Mouse (Mus musculus) cerebellum, postnatal 4 days (tissue): ENCODE measurements around the gene Metap2.

Source experiments
- DNase-seq, 2 experiments: peaks; one replicate each; pipeline ENCODE4 v3.0.0; 2022; ENCODE audit warnings: low spot score in 2 of 2, mixed read lengths in 1 of 2

Metap2 gene

GRCm38 (mm10) chr10:93897043-93897646, at the start of gene Metap2:
TSS of gene Metap2 (minus strand) at chr10:93897093.
- DNase-seq = no peak

GRCm38 (mm10) chr10:93945843-93946499, 49.1 kb upstream of the Metap2 start:
- no peak for DNase-seq

- peak in 1 of 2 experiments; percentile 66 for DNase-seq
Measured at GRCm38 (mm10) chr10:93945364-93945763, 48.5 kb upstream of the Metap2 start.

GRCm38 (mm10) chr10:93944241-93944640, 47.3 kb upstream of the Metap2 start:
- DNase-seq = no peak

- no peak for DNase-seq
Measured at GRCm38 (mm10) chr10:93940279-93940678, 43.4 kb upstream of the Metap2 start.

DNA sequence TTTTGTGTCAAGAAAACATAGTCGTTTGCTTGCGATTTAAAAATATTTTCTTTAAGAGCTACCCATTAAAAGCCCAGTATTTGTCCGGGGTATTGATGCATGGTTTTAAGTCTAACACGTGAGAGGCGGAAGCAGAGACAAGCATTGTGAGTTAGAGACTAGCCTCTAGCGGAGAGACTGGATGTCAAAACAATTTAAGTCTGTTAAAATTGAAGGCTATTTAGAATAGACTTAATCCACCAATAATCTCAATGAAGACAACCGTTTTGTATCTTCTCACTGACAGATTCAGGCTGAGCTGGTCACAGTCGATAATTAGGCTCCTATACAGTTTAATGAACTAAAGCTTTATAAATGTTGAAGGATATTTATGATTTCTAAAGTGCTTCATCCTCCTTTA, 42.8 kb upstream of the Metap2 start:
- no peak for DNase-seq

DNA sequence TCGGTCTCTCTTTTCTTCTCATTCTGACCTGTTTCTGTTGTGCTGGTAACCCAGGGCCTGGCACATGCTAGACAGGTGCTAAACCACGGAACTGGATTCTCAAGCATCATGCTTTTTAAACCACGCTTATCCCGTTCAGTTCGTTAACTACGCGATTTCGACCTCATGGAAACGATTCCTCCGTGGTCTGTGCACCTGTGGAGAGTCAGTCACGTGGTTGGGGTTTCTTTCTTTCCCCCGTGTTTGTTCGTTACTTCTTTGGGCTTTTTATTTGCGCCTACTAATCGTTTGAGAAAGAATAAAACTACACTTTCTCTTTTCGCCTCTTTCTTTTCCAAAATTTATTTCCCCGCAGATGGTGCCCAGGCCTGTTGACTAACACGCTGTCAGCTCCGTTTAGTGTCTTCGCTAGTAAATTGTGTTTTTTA, 42.0 kb upstream of the Metap2 start:
- DNase-seq = no peak

DNA sequence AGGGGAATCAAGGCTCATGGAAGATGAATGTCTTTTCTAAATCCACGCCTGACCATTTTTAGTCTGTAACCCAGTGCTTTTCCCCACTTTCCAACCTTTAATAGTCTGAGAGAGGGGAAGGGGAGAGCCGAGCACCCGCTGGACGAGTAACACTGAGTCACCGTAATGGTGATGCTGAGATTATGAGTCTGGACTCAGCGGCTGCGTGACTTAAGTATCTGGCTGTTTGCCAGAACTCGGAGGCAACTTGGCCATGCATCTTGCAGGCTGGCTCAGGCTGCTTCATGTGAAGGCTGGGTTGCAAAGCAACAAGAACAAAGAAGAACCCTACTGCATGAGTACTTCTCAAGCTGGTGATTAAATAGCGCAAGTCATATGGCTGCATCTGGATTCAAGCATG, 37.1 kb upstream of the Metap2 start:
- DNase-seq = peak in 1 of 2 experiments; percentile 58

DNA sequence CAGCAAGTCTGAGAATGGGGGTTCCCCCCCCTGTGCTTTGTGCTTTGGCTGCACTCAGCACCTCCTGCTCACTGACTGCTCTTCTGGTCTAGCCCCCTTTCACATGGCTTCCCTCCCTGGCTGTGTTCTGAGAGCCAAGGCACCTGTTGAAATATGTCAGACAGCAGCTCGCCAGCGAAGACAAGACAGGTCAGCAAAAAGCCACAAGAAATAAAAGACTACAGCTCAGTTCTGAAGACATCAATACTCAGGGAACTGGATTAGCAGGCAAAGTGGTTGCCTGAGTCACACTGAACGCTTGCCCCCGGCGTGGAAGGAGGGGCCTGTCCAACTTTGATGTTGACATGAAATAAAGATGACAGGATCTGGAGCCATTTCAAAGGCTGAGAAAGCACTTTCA, 36.0 kb upstream of the Metap2 start:
- no peak for DNase-seq

GRCm38 (mm10) chr10:93932020-93932419, 35.1 kb upstream of the Metap2 start:
- DNase-seq = no peak

DNA sequence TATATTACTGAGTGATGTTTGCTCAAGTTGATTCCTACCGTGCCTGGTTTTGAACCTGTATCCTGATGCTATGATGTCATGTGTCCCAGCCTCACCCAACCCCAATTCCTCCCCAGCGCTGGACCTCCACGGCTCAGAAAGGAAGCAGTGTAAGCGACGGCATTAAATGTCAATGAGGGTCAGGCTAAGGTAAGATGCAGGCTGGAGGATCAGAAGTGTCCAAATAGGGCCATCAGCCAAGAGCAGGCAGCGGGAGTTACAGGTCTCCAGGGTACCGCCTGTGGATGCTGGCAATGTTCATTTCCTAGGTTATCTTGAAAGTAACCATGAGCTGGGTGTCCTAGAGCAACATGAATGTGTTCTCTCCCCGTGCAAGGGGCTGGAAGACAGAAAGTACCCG, 34.5 kb upstream of the Metap2 start:
- DNase-seq = no peak

DNA sequence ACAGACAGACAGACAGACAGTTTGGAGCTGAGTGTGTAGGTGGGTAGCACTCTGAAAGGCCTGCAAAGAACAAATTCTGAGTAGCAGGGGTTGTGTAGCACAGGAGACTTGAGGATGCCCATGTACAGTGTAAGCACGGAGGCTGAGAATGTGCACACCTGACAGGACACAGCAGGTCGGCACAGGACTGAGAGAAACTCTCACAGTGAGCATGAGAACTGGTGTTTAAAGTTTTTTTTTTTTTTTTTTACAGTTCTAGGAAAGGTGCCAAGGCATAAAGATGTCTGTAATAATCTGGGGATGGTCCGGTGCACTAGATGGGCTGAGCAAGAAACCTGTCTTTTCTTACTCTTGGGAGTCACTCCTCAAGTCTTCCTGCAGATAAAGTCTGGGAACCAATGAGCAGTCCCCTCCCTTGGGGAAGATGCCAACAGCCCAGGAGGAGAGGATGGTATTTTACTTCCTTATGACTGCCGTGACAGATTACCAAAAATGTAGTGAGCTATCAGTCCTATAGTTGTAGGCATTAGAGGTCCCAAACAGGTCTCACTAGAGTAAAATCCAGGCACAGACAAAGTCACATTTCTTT, 33.4 kb upstream of the Metap2 start:
- DNase-seq = no peak

- no peak for DNase-seq
Measured at GRCm38 (mm10) chr10:93924666-93925065, 27.8 kb upstream of the Metap2 start.

DNA sequence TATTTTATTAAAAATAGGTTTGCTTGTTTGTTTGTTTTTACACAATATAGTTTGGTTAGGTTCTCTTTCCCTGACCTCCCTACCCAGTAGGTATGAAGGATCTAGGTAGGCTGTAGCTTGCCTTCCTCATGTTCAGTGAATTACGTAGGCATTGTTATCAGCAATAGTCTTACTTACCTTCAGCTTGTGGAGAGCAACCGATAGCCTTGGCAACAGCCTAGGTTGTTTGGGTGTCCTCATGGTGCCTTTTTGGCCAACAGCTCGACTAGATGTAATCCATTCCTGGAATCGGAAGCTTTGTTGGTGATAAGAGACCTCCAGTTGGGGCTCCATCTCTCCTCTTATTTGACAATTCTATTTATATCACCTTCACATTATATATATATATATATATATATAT, 24.3 kb upstream of the Metap2 start:
- DNase-seq = no peak

GRCm38 (mm10) chr10:93919227-93919626, 22.3 kb upstream of the Metap2 start:
- peak in 1 of 2 experiments; percentile 30 for DNase-seq

- DNase-seq = no peak
Measured at GRCm38 (mm10) chr10:93918701-93919100, 21.8 kb upstream of the Metap2 start.

- DNase-seq = no peak
Measured at GRCm38 (mm10) chr10:93918087-93918486, 21.2 kb upstream of the Metap2 start.

GRCm38 (mm10) chr10:93916778-93917177, 19.9 kb upstream of the Metap2 start:
- DNase-seq = no peak

GRCm38 (mm10) chr10:93915531-93916275, 18.8 kb upstream of the Metap2 start:
- no peak for DNase-seq

DNA sequence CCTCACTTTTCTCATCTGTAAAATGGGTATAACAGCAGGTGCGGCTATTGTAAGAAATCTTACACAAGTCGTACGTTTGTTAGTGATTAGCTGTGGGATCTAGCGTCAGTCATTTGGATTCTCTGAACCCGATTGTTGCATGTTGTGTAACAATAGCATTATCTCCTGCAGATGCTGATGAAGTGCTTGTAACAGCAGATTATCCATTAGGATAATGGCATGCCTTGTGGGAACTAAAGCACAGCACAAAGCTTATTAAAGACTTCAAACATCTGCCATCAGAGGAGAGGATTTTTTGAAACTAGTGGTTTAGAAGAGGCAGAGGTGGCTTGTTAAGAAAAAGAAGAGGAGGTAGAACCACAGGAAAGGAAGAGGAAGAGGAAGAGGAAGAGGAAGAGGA, 16.6 kb upstream of the Metap2 start:
- DNase-seq = no peak

- no peak for DNase-seq
Measured at GRCm38 (mm10) chr10:93912917-93913316, 16.0 kb upstream of the Metap2 start.

- no peak for DNase-seq
Measured at GRCm38 (mm10) chr10:93912136-93912855, 15.4 kb upstream of the Metap2 start.
